ENCODE assay signal across 13 mouse cellular contexts in the genomic region with DNA sequence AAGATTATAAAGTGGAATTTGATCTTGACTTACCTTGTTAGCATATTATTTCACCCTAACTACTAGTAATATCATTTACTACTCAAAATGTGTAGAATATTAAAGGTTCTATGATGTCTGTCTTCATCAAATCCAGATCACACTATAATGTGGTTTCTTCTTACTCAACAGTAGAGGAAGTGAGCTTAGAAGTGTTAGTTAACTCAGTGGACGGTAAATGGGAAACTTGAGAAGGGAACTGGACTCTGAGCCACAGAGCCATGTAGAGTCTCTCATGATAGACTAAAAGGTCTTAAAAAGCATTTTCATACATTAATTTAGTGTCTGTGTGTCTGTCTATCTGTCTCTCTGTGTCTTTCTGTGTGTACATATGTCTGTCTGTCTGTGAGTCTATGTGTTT.
"Had no signal": no experiment of that assay in that cellular context is flagged by ENCODE, and none has a peak within 500 bp of the region (broad histone marks: within the 10 kb centered on the region; RNA-seq: fewer than 3 reads in every experiment).

No protein-coding gene starts in this region.

- ATAC-seq: forebrain, postnatal 0 days; hindbrain, postnatal 0 days; intestine, embryonic 16.5 days; liver, embryonic 12.5 days had no signal

- DNase-seq: forebrain, postnatal 0 days; gastrocnemius, postnatal 14 days; heart, adult 18-20 months; heart, postnatal 14 days; heart, postnatal 36 days; kidney, adult 11 months; kidney, adult 2 months; kidney, adult 9 months; kidney, postnatal 25 days; left cerebral cortex, postnatal 4 days had no signal
